In genomic region chr10:12879313-12879695, GRCm38 (mm10) we compare ENCODE assay signal across 13 mouse cellular contexts. TPM values are rescaled to one million over a fixed set of nuclear protein-coding genes. Genes with fewer than 3 reads are reported as not detected.
DNase-seq lines count a peak whose midpoint lies in the region; ATAC-seq lines count a peak whose summit lies in the region.
"Had no signal": no experiment of that assay in that cellular context is flagged by ENCODE, and none has a peak within 500 bp of the region (broad histone marks: within the 10 kb centered on the region; RNA-seq: fewer than 3 reads in every experiment).

No protein-coding gene starts in this region.

- no peak overlapping the region for H3K4me2 ChIP-seq in hindbrain, embryonic 11.5 days (replicated peaks; ENCODE audit: low read depth, low read length)
- no peak overlapping the region for H3K4me2 ChIP-seq in hindbrain, embryonic 13.5 days
- 0 out of 2 replicates have a peak overlapping the region, but pooled peaks have one; percentile 25 for H3K4me2 ChIP-seq in neural tube, embryonic 13.5 days
- H3K4me2 ChIP-seq in forebrain, embryonic 13.5 days, result 0 out of 2 replicates have a peak overlapping the region, but pooled peaks have one; percentile 10

- WGBS in hindbrain, embryonic 11.5 days, result 3% methylated on average over 3 of the region's 3 CpGs
- WGBS in hindbrain, embryonic 13.5 days, result 7% methylated on average over 3 of the region's 3 CpGs
- 7% methylated on average over 3 of the region's 3 CpGs for WGBS in neural tube, embryonic 13.5 days
- 2% methylated on average over 3 of the region's 3 CpGs for WGBS in forebrain, embryonic 13.5 days

- no peak overlapping the region for H3K27ac ChIP-seq in hindbrain, embryonic 11.5 days (ENCODE audit: low read depth, low read length)
- H3K27ac ChIP-seq in hindbrain, embryonic 13.5 days, result no peak overlapping the region
- H3K27ac ChIP-seq in neural tube, embryonic 13.5 days (replicated peaks), result no peak overlapping the region
- H3K27ac ChIP-seq in forebrain, embryonic 13.5 days, result no peak overlapping the region

- no peaks in the 10 kb centered on the region for H3K9me3 ChIP-seq in hindbrain, embryonic 11.5 days (ENCODE audit: control insufficient read depth, low read length)
- no peaks in the 10 kb centered on the region for H3K9me3 ChIP-seq in hindbrain, embryonic 13.5 days
- no peaks in the 10 kb centered on the region for H3K9me3 ChIP-seq in neural tube, embryonic 13.5 days
- H3K9me3 ChIP-seq in forebrain, embryonic 13.5 days (replicated peaks), result no peaks in the 10 kb centered on the region

- H3K9ac ChIP-seq in hindbrain, embryonic 11.5 days (ENCODE audit: low read depth, low read length), result no peak overlapping the region
- no peak overlapping the region for H3K9ac ChIP-seq in hindbrain, embryonic 13.5 days
- no peak overlapping the region for H3K9ac ChIP-seq in neural tube, embryonic 13.5 days
- no peak overlapping the region for H3K9ac ChIP-seq in forebrain, embryonic 13.5 days

- DNase-seq in hindbrain, embryonic 11.5 days (ENCODE audit: low spot score), result peak; percentile 52
- DNase-seq in neural tube, embryonic 10.5 days (ENCODE audit: extremely low spot score, low spot score), result no peak
- no peak for DNase-seq in layer of hippocampus, postnatal 36 days
- DNase-seq: adrenal gland, adult 8-10 months; cerebellum, postnatal 14 days; kidney, postnatal 14 days; thymus, postnatal 14 days had no signal

- no peak overlapping the region for H3K4me3 ChIP-seq in hindbrain, embryonic 11.5 days (ENCODE audit: low read depth, low read length)
- no peak overlapping the region for H3K4me3 ChIP-seq in hindbrain, embryonic 13.5 days
- no peak overlapping the region for H3K4me3 ChIP-seq in neural tube, embryonic 13.5 days
- no peak overlapping the region for H3K4me3 ChIP-seq in forebrain, embryonic 13.5 days

- ATAC-seq in hindbrain, embryonic 11.5 days (ENCODE audit: low FRiP score), result peak; percentile 77
- no peak for ATAC-seq in hindbrain, embryonic 13.5 days (ENCODE audit: low FRiP score)
- no peak for ATAC-seq in neural tube, embryonic 13.5 days (ENCODE audit: low read depth)
- ATAC-seq in forebrain, embryonic 13.5 days, result peak; percentile 67
- ATAC-seq in granulocyte monocyte progenitor cell, adult 5-6 weeks (replicated peaks; ENCODE audit: poor library complexity, severe bottlenecking), result no peak
- ATAC-seq: CD4-positive, CD25-positive, alpha-beta regulatory T cell, adult 4 months had no signal

- peaks cover 3% of the 10 kb centered on the region; the same call in 1 of the 2 replicates for H3K4me1 ChIP-seq in hindbrain, embryonic 11.5 days (replicated peaks; ENCODE audit: control insufficient read depth, insufficient read depth, low read length)
- H3K4me1 ChIP-seq in hindbrain, embryonic 13.5 days (replicated peaks), result 0 out of 2 replicates have a peak, but pooled peaks cover 4% of the 10 kb centered on the region
- peaks cover 3% of the 10 kb centered on the region; the same call in 1 of the 2 replicates for H3K4me1 ChIP-seq in neural tube, embryonic 13.5 days (replicated peaks)
- peaks cover 11% of the 10 kb centered on the region; the same call in 1 of the 2 replicates for H3K4me1 ChIP-seq in forebrain, embryonic 13.5 days

- no peaks in the 10 kb centered on the region for H3K27me3 ChIP-seq in hindbrain, embryonic 11.5 days (ENCODE audit: control insufficient read depth, insufficient read depth, low read length)
- 0 out of 2 replicates have a peak, but pooled peaks cover 9% of the 10 kb centered on the region for H3K27me3 ChIP-seq in hindbrain, embryonic 13.5 days
- H3K27me3 ChIP-seq in neural tube, embryonic 13.5 days, result no peaks in the 10 kb centered on the region
- no peaks in the 10 kb centered on the region for H3K27me3 ChIP-seq in forebrain, embryonic 13.5 days
- H3K27me3 ChIP-seq: Patski had no signal

- no peaks in the 10 kb centered on the region for H3K36me3 ChIP-seq in hindbrain, embryonic 11.5 days (ENCODE audit: control insufficient read depth, insufficient read depth, low read length)
- H3K36me3 ChIP-seq in hindbrain, embryonic 13.5 days, result no peaks in the 10 kb centered on the region
- H3K36me3 ChIP-seq in neural tube, embryonic 13.5 days, result no peaks in the 10 kb centered on the region
- H3K36me3 ChIP-seq in forebrain, embryonic 13.5 days (ENCODE audit: poor library complexity, severe bottlenecking), result no peaks in the 10 kb centered on the region

RNA-seq across cellular contexts. Expression of gene Utrn, which starts 10.1 kb away (rescaled TPM):
- 40.2 and 54.7 TPM in 2 replicates for polyA plus RNA-seq in hindbrain, embryonic 11.5 days (2014; fragmentation: Nextera tagmentation; extraction: Ambion mirVana)
- 30.1 and 31.4 TPM in 2 replicates for polyA plus RNA-seq in hindbrain, embryonic 13.5 days (2015; fragmentation: Nextera tagmentation; extraction: Ambion mirVana)
- 34.3 and 34.6 TPM in 2 replicates for polyA plus RNA-seq in neural tube, embryonic 13.5 days (2015; fragmentation: Nextera tagmentation; extraction: Ambion mirVana)
- 18.7 and 22.0 TPM in 2 replicates for polyA plus RNA-seq in forebrain, embryonic 13.5 days (2015; fragmentation: Nextera tagmentation; extraction: Ambion mirVana)
- total RNA-seq in layer of hippocampus, postnatal 36 days (2021), result 10 to 100 TPM; 34.0 to 35.6 TPM
- total RNA-seq in granulocyte monocyte progenitor cell, adult 5-6 weeks (2014; fragmentation: Nextera tagmentation), result 23.3 and 28.4 TPM in 2 replicates
- 26.6 TPM in 2 replicates for total RNA-seq in granulocyte monocyte progenitor cell, adult 5-6 weeks (2017)

Comparison
In these comparisons a context has a peak if more than half of its experiments do, and no peak if none do; other contexts are left out.
1. ATAC-seq: peak in hindbrain, embryonic 11.5 days (single experiment) and forebrain, embryonic 13.5 days (single experiment); none in hindbrain, embryonic 13.5 days (single experiment), neural tube, embryonic 13.5 days (single experiment) and granulocyte monocyte progenitor cell, adult 5-6 weeks (single experiment).
2. H3K4me2 ChIP-seq: peak in neural tube, embryonic 13.5 days (single experiment) and forebrain, embryonic 13.5 days (single experiment); none in hindbrain, embryonic 11.5 days (single experiment) and hindbrain, embryonic 13.5 days (single experiment).